Mouse (Mus musculus): Measurements from ENCODE around the gene Cdk10. TPM values are rescaled to one million over a fixed set of nuclear protein-coding genes. Genes with fewer than 3 reads are reported as not detected.

Cdk10 gene
- total RNA-seq, 2 experiments from 2014 or later = 79.6 to 82.6 TPM

GRCm38 (mm10) chr8:123267926-123268656 is 43.4 kb downstream of the Cdk10 start:
- no peak for DNase-seq (ENCODE audit: low spot score in 2 of 2)

- no peak for DNase-seq (ENCODE audit: low spot score in 2 of 2)
These were observed 46.5 kb downstream of the Cdk10 start for GRCm38 (mm10) chr8:123271147-123271546.

- DNase-seq (ENCODE audit: low spot score in 2 of 2) = no peak
These were observed 47.3 kb downstream of the Cdk10 start for GRCm38 (mm10) chr8:123271901-123272300.

- no peak for DNase-seq (ENCODE audit: low spot score in 2 of 2)
These were observed 49.8 kb downstream of the Cdk10 start for GRCm38 (mm10) chr8:123274447-123274846.

GRCm38 (mm10) chr8:123275096-123275495 is 50.5 kb downstream of the Cdk10 start:
- no peak for DNase-seq (ENCODE audit: low spot score in 2 of 2)

- DNase-seq (ENCODE audit: low spot score in 2 of 2) = no peak
These were observed 53.8 kb downstream of the Cdk10 start for GRCm38 (mm10) chr8:123278445-123278844.

GRCm38 (mm10) chr8:123279828-123280227 is 55.2 kb downstream of the Cdk10 start:
- no peak for DNase-seq (ENCODE audit: low spot score in 2 of 2)

GRCm38 (mm10) chr8:123280302-123281094 is 55.9 kb downstream of the Cdk10 start:
- DNase-seq (ENCODE audit: low spot score in 2 of 2) = no peak

Other genes starting within 250 kb of the Cdk10 start
- gene Ankrd11, start 182.6 kb upstream of the Cdk10 start, total RNA-seq (2021) = 100 to 1,000 TPM; 132 TPM
- gene Spg7, start 161.9 kb upstream of the Cdk10 start, total RNA-seq (2021) = 10 to 100 TPM; 67.6 to 72.6 TPM
- 100 to 1,000 TPM; 895 to 902 TPM for gene Rpl13, start 122.5 kb upstream of the Cdk10 start, total RNA-seq (2021)
- 1 to 10 TPM; 6.3 to 7.3 TPM for gene Cpne7, start 107.5 kb upstream of the Cdk10 start, total RNA-seq (2021)
- gene Sult5a1, start 66.5 kb upstream of the Cdk10 start, total RNA-seq (2021) = 10 to 100 TPM; 14.6 to 16.6 TPM
- 10 to 100 TPM; 16.8 to 29.2 TPM for gene Dpep1, start 38.6 kb upstream of the Cdk10 start, total RNA-seq (2021)
- gene Chmp1a, start 12.1 kb upstream of the Cdk10 start, total RNA-seq (2021) = 100 to 1,000 TPM in 1 of 2 experiments, 10 to 100 TPM in 1; 97.3 to 105 TPM
- 1 to 10 TPM; 4.0 to 4.5 TPM for gene Spata33, start 12.0 kb upstream of the Cdk10 start, total RNA-seq (2021)
- gene Spata2l, start 11.4 kb downstream of the Cdk10 start, total RNA-seq (2021) = 10 to 100 TPM; 11.6 to 11.9 TPM
- 10 to 100 TPM; 28.3 to 30.1 TPM for gene Zfp276, start 29.4 kb downstream of the Cdk10 start, total RNA-seq (2021)
- gene Vps9d1, start 29.5 kb downstream of the Cdk10 start, total RNA-seq (2021) = 10 to 100 TPM; 33.8 to 46.6 TPM
- 10 to 100 TPM; 18.8 to 24.0 TPM for gene Fanca, start 93.7 kb downstream of the Cdk10 start, total RNA-seq (2021)
- 1 to 10 TPM; 3.6 to 4.0 TPM for gene Spire2, start 107.9 kb downstream of the Cdk10 start, total RNA-seq (2021)
- 100 to 1,000 TPM; 221 to 224 TPM for gene Tcf25, start 148.9 kb downstream of the Cdk10 start, total RNA-seq (2021)
- gene Mc1r, start 182.3 kb downstream of the Cdk10 start, total RNA-seq (2021) = under 1 TPM in 1 of 2 experiments, not detected in 1; 0.14 TPM
- gene Tubb3, start 186.6 kb downstream of the Cdk10 start, total RNA-seq (2021) = 100 to 1,000 TPM in 1 of 2 experiments, 10 to 100 TPM in 1; 59.5 to 102 TPM
- gene Def8, start 198.7 kb downstream of the Cdk10 start, total RNA-seq (2021) = 10 to 100 TPM; 40.2 to 40.5 TPM

All from adrenal gland, postnatal 4 days (tissue).